In the genomic region with DNA sequence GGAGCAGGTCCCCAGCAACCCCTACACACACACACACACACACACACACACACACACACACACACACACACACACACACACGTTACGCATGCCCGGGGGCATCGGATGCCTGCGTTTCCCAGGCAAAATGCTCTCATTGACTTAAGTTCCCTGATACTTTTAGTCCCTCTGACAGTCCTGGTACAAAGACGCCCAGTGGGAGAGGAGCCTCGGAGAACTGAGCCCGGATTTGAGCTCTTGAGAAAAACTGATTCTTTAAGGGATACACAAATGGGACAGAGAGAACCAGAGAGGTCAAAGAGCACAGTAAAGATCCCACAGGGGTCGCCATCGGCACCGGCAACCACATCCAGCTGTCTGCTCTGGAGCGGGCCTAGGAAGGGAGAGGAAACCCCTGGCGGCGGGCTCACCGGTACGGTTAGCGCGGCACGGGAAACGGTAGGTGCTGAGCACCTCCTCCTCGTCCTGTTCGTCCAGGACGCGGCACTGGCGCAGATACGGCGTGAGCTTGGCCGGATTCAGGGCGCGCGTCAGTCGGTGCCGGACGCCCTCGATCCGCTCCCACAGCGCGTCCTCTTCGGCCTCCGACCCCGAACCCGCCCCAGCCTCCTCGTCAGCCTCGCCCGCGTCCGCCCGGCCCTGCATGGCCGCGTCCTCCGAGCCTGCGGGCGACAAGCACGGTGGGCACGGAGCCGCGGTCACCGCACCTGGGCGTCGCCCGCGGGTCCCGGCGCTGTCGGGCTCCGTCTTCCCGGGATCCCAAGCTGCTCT, we compare ENCODE assay signal across 8 mouse cellular contexts. TPM values are rescaled to one million over a fixed set of nuclear protein-coding genes. Genes with fewer than 3 reads are reported as not detected.
DNase-seq lines count a peak whose midpoint lies in the region; ATAC-seq lines count a peak whose summit lies in the region.

No protein-coding gene starts in this region.

- no peaks in the 10 kb centered on the region for H3K9me3 ChIP-seq in hindbrain, embryonic 10.5 days
- H3K9me3 ChIP-seq in liver, embryonic 13.5 days (replicated peaks) = no peaks in the 10 kb centered on the region
- no peaks in the 10 kb centered on the region for H3K9me3 ChIP-seq in neural tube, embryonic 11.5 days (ENCODE audit: control insufficient read depth, low read length)

- DNase-seq in adrenal gland, adult 2 months = peak; percentile 46
- DNase-seq in adrenal gland, adult 18-20 months (ENCODE audit: low spot score in 2 of 2) = no peak
- peak; percentile 45 for DNase-seq in embryo, embryonic 11 days
- DNase-seq in hindbrain, embryonic 10.5 days (ENCODE audit: low spot score) = no peak
- DNase-seq in liver, embryonic 13.5 days = no peak
- DNase-seq in neural tube, embryonic 11.5 days (ENCODE audit: low spot score) = no peak
- DNase-seq in urinary bladder, postnatal 14 days (ENCODE audit: low spot score) = no peak

- H3K27ac ChIP-seq in hindbrain, embryonic 10.5 days = peak overlapping the region; percentile 80
- 0 out of 2 replicates have a peak overlapping the region, but pooled peaks have one; percentile 18 for H3K27ac ChIP-seq in liver, embryonic 13.5 days
- H3K27ac ChIP-seq in neural tube, embryonic 11.5 days (ENCODE audit: low read depth, low read length) = no peak overlapping the region

- H3K27me3 ChIP-seq in hindbrain, embryonic 10.5 days (ENCODE audit: insufficient read depth, poor library complexity, severe bottlenecking) = peaks cover 85% of the 10 kb centered on the region
- H3K27me3 ChIP-seq in liver, embryonic 13.5 days = peaks cover 68% of the 10 kb centered on the region
- peaks cover 29% of the 10 kb centered on the region for H3K27me3 ChIP-seq in neural tube, embryonic 11.5 days (ENCODE audit: control insufficient read depth, insufficient read depth, low read length)

- H3K4me2 ChIP-seq in liver, embryonic 13.5 days = peak overlapping the region; percentile 73
- H3K4me2 ChIP-seq in neural tube, embryonic 11.5 days (ENCODE audit: low read depth) = peak overlapping the region; percentile 76

- WGBS in hindbrain, embryonic 10.5 days = 4% methylated on average over 67 of the region's 67 CpGs
- WGBS in liver, embryonic 13.5 days (ENCODE audit: insufficient replicate concordance) = 7% methylated on average over 64 of the region's 67 CpGs
- WGBS in neural tube, embryonic 11.5 days = 6% methylated on average over 57 of the region's 67 CpGs

- H3K9ac ChIP-seq in liver, embryonic 13.5 days = peak overlapping the region; percentile 65
- peak overlapping the region; percentile 50 for H3K9ac ChIP-seq in neural tube, embryonic 11.5 days (ENCODE audit: low read length)

- ATAC-seq in liver, embryonic 13.5 days (ENCODE audit: low read depth) = 0 out of 2 replicates have a peak, but pooled peaks have one; percentile 6
- peak; percentile 50 for ATAC-seq in neural tube, embryonic 11.5 days (ENCODE audit: insufficient read depth, low FRiP score, low TSS enrichment)
- ATAC-seq in erythroid progenitor cell, adult 5-6 weeks (replicated peaks; ENCODE audit: low FRiP score, poor library complexity, severe bottlenecking) = no peak

- H3K4me1 ChIP-seq in hindbrain, embryonic 10.5 days (replicated peaks) = peaks cover 55% of the 10 kb centered on the region
- H3K4me1 ChIP-seq in liver, embryonic 13.5 days (replicated peaks) = peaks cover 26% of the 10 kb centered on the region
- peaks cover 8% of the 10 kb centered on the region; the same call in 1 of the 2 replicates for H3K4me1 ChIP-seq in neural tube, embryonic 11.5 days (ENCODE audit: control insufficient read depth, insufficient read depth, low read length)

- H3K36me3 ChIP-seq in hindbrain, embryonic 10.5 days = no peaks in the 10 kb centered on the region
- no peaks in the 10 kb centered on the region for H3K36me3 ChIP-seq in liver, embryonic 13.5 days
- no peaks in the 10 kb centered on the region for H3K36me3 ChIP-seq in neural tube, embryonic 11.5 days (ENCODE audit: control insufficient read depth, insufficient read depth, low read length)

- H3K4me3 ChIP-seq in hindbrain, embryonic 10.5 days = peak overlapping the region; percentile 56
- H3K4me3 ChIP-seq in liver, embryonic 13.5 days (replicated peaks) = peak overlapping the region; percentile 62
- H3K4me3 ChIP-seq in neural tube, embryonic 11.5 days (ENCODE audit: low read depth, low read length) = peak overlapping the region; percentile 48

RNA-seq across cellular contexts. Expression of gene Card10, which starts 0.7 kb away (rescaled TPM):
- 10 to 100 TPM in 1 of 2 experiments, 1 to 10 TPM in 1; 4.9 to 10.9 TPM for total RNA-seq in adrenal gland, adult 2 months (2021)
- 18.1 and 26.5 TPM in 2 replicates for polyA plus RNA-seq in adrenal gland, adult 2 months (2012; rRNA removed)
- total RNA-seq in adrenal gland, adult 18-20 months (2021) = 1 to 10 TPM; 5.6 to 8.1 TPM
- polyA plus RNA-seq in hindbrain, embryonic 10.5 days (2016; fragmentation: Nextera tagmentation; extraction: Ambion mirVana) = 4.3 and 4.5 TPM in 2 replicates
- polyA plus RNA-seq in liver, embryonic 13.5 days (2015; fragmentation: Nextera tagmentation; extraction: Ambion mirVana) = 1.1 and 1.3 TPM in 2 replicates
- polyA plus RNA-seq in neural tube, embryonic 11.5 days (2014; fragmentation: Nextera tagmentation; extraction: Ambion mirVana) = 3.3 and 3.7 TPM in 2 replicates
- 0.42 and 0.72 TPM in 2 replicates for total RNA-seq in erythroid progenitor cell, adult 5-6 weeks (2015; ENCODE audit: low replicate concordance)
- total RNA-seq in erythroid progenitor cell, adult 5-6 weeks (2017; ENCODE audit: low replicate concordance) = not detected in 2 replicates

RNA-seq across cellular contexts. Expression of gene Mfng, which starts 28.9 kb away (rescaled TPM):
- total RNA-seq in adrenal gland, adult 2 months (2021) = 10 to 100 TPM in 1 of 2 experiments, 1 to 10 TPM in 1; 8.7 to 18.1 TPM
- 46.7 and 61.0 TPM in 2 replicates for polyA plus RNA-seq in adrenal gland, adult 2 months (2012; rRNA removed)
- 10 to 100 TPM; 11.8 to 21.4 TPM for total RNA-seq in adrenal gland, adult 18-20 months (2021)
- polyA plus RNA-seq in hindbrain, embryonic 10.5 days (2016; fragmentation: Nextera tagmentation; extraction: Ambion mirVana) = 71.6 and 79.0 TPM in 2 replicates
- polyA plus RNA-seq in liver, embryonic 13.5 days (2015; fragmentation: Nextera tagmentation; extraction: Ambion mirVana) = 7.0 and 7.2 TPM in 2 replicates
- polyA plus RNA-seq in neural tube, embryonic 11.5 days (2014; fragmentation: Nextera tagmentation; extraction: Ambion mirVana) = 34.1 and 34.9 TPM in 2 replicates
- total RNA-seq in erythroid progenitor cell, adult 5-6 weeks (2015; ENCODE audit: low replicate concordance) = 1.7 and 1.8 TPM in 2 replicates
- 2.3 TPM in 1 of 2 replicates, not detected in the other for total RNA-seq in erythroid progenitor cell, adult 5-6 weeks (2017; ENCODE audit: low replicate concordance)

RNA-seq across cellular contexts. Expression of gene Cdc42ep1, which starts 40.3 kb away (rescaled TPM):
- total RNA-seq in adrenal gland, adult 2 months (2021) = 10 to 100 TPM; 36.9 to 57.2 TPM
- 100 and 122 TPM in 2 replicates for polyA plus RNA-seq in adrenal gland, adult 2 months (2012; rRNA removed)
- total RNA-seq in adrenal gland, adult 18-20 months (2021) = 10 to 100 TPM; 36.2 to 53.1 TPM
- polyA plus RNA-seq in hindbrain, embryonic 10.5 days (2016; fragmentation: Nextera tagmentation; extraction: Ambion mirVana) = 19.2 and 19.4 TPM in 2 replicates
- 9.5 and 10.8 TPM in 2 replicates for polyA plus RNA-seq in liver, embryonic 13.5 days (2015; fragmentation: Nextera tagmentation; extraction: Ambion mirVana)
- polyA plus RNA-seq in neural tube, embryonic 11.5 days (2014; fragmentation: Nextera tagmentation; extraction: Ambion mirVana) = 14.0 and 15.1 TPM in 2 replicates
- total RNA-seq in erythroid progenitor cell, adult 5-6 weeks (2015; ENCODE audit: low replicate concordance) = not detected in 2 replicates
- not detected in 2 replicates for total RNA-seq in erythroid progenitor cell, adult 5-6 weeks (2017; ENCODE audit: low replicate concordance)

RNA-seq across cellular contexts. Expression of gene Lgals2, which starts 53.2 kb away (rescaled TPM):
- 1 to 10 TPM in 1 of 2 experiments, under 1 TPM in 1; 0.52 to 1.8 TPM for total RNA-seq in adrenal gland, adult 2 months (2021)
- 0.73 and 0.74 TPM in 2 replicates for polyA plus RNA-seq in adrenal gland, adult 2 months (2012; rRNA removed)
- under 1 TPM in 1 of 2 experiments, not detected in 1; 0.54 TPM for total RNA-seq in adrenal gland, adult 18-20 months (2021)
- not detected in 2 replicates for polyA plus RNA-seq in hindbrain, embryonic 10.5 days (2016; fragmentation: Nextera tagmentation; extraction: Ambion mirVana)
- 10.0 and 13.7 TPM in 2 replicates for polyA plus RNA-seq in liver, embryonic 13.5 days (2015; fragmentation: Nextera tagmentation; extraction: Ambion mirVana)
- polyA plus RNA-seq in neural tube, embryonic 11.5 days (2014; fragmentation: Nextera tagmentation; extraction: Ambion mirVana) = not detected in 2 replicates
- total RNA-seq in erythroid progenitor cell, adult 5-6 weeks (2015; ENCODE audit: low replicate concordance) = not detected in 2 replicates
- not detected in 2 replicates for total RNA-seq in erythroid progenitor cell, adult 5-6 weeks (2017; ENCODE audit: low replicate concordance)

Comparison
In these comparisons a context has a peak if more than half of its experiments do, and no peak if none do; other contexts are left out.
1. DNase-seq: peak in adrenal gland, adult 2 months (single experiment) and embryo, embryonic 11 days (single experiment); none in adrenal gland, adult 18-20 months (0 of 2), hindbrain, embryonic 10.5 days (single experiment), liver, embryonic 13.5 days (single experiment), neural tube, embryonic 11.5 days (single experiment) and urinary bladder, postnatal 14 days (single experiment).
2. Peak in every context shown above with its lines, with median percentiles within 50 percentile points of each other: H3K4me3 ChIP-seq.